Mouse (Mus musculus) heart, adult 2 months (tissue): ENCODE results near the gene Eea1. TPM values are rescaled to one million over a fixed set of nuclear protein-coding genes. Genes with fewer than 3 reads are reported as not detected.
A peak's percentile ranks its signal among the peaks of the same experiment; 100 is the strongest.

Experiments used
- DNase-seq, 2 experiments: peaks; one replicate each; pipeline ENCODE4 v3.0.0; 2021
- H3K27ac ChIP-seq: fragments of 200-600 bp; 2 replicates; pipeline ENCODE4 v1.8.1; 2022
- H3K27me3 ChIP-seq: fragments of 200-500 bp; 2 replicates; pipeline ENCODE4 v1.6.1; 2012; ENCODE audit warnings: mild to moderate bottlenecking, low read length, inconsistent platforms, mixed read lengths; ENCODE audit not compliant: control insufficient read depth, insufficient read depth
- H3K36me3 ChIP-seq: fragments of 200-500 bp; 2 replicates; pipeline ENCODE4 v1.6.1; 2012; ENCODE audit warnings: low read length, inconsistent platforms; ENCODE audit not compliant: control insufficient read depth, insufficient read depth
- H3K4me1 ChIP-seq: fragments of 200-500 bp; 2 replicates; pipeline ENCODE4 v1.6.1; 2011; ENCODE audit warnings: low read length; ENCODE audit not compliant: control insufficient read depth, insufficient read depth
- H3K4me3 ChIP-seq: fragments of 200-600 bp; 2 replicates; pipeline ENCODE4 v1.8.1; 2022
- H3K79me2 ChIP-seq: fragments of 200-500 bp; replicated peaks from 2 replicates; pipeline ENCODE4 v1.6.1; 2012; ENCODE audit warnings: mild to moderate bottlenecking, inconsistent platforms, low read length, moderate library complexity, mixed read lengths; ENCODE audit not compliant: control insufficient read depth, insufficient read depth
- H3K9ac ChIP-seq: fragments of 200-500 bp; 2 replicates; pipeline ENCODE4 v1.6.1; 2012; ENCODE audit warnings: low read depth, mild to moderate bottlenecking, control low read depth, inconsistent platforms, low read length, mixed read lengths
- CTCF ChIP-seq: fragments of 200-600 bp; IDR thresholded peaks from 2 replicates; pipeline ENCODE4 v1.8.1; 2022; ENCODE audit warnings: antibody characterized with exemption, mild to moderate bottlenecking, moderate library complexity
- EP300 ChIP-seq: fragments of 200-500 bp; IDR thresholded peaks from 2 replicates; pipeline ENCODE4 v1.6.1; 2011; ENCODE audit warnings: low read depth, low read length, control low read depth; ENCODE audit not compliant: insufficient read depth
- POLR2A ChIP-seq: fragments of 200-500 bp; IDR thresholded peaks from 2 replicates; pipeline ENCODE4 v1.6.1; 2011; ENCODE audit warnings: mild to moderate bottlenecking, low read depth, low read length, control low read depth; ENCODE audit not compliant: insufficient read depth
- WGBS: fragments of 180-500 bp; shearing (Covaris S2); methylation state at CpG from one replicate; pipeline ENCODE4 v1.1.7; 2018; 5-methylcytosine and 5-hydroxymethylcytosine counted together
- intact Hi-C: fragments of 180-260 bp; cut with DNase I; formaldehyde crosslinking; loops from one replicate; pipeline ENCODE4 v1.15.1; 2025
- polyA plus RNA-seq: library from polyadenylated mRNA; depleted of rRNA; stranded (reverse); fragments of >200 nt; gene quantifications from 2 replicates; pipeline ENCODE4 v1.2.3, GENCODE M21; 2012
- total RNA-seq, 2 experiments: library from RNA; stranded (reverse); gene quantifications; 2 replicates each; pipeline ENCODE4 v1.2.3; 2021

Eea1 gene
- total and polyA plus RNA-seq, 3 experiments = 3.1 to 30.9 (median 30.3) TPM

- Histone ChIP-seq H3K9ac (no peak overlapping the region), H3K27ac (no peak overlapping the region), H3K4me1 (peaks cover 6% of the 10 kb centered on the region), H3K79me2 (peaks cover 1% of the 10 kb centered on the region; the same call in 1 of the 2 replicates), H3K4me3 (no peak overlapping the region), H3K27me3 (no peaks in the 10 kb centered on the region), H3K36me3 (peaks cover 2% of the 10 kb centered on the region; the same call in 1 of the 2 replicates)
- no peak for TF ChIP-seq CTCF
- TF ChIP-seq POLR2A = no peak
- no peak for TF ChIP-seq EP300
- intact Hi-C loops = no loop called here
- no peak for DNase-seq
- 67% methylated on average over 1 of the region's 1 CpGs for WGBS
Measured at GRCm38 (mm10) chr10:95957574-95957973, 17.1 kb downstream of the Eea1 start.

DNA sequence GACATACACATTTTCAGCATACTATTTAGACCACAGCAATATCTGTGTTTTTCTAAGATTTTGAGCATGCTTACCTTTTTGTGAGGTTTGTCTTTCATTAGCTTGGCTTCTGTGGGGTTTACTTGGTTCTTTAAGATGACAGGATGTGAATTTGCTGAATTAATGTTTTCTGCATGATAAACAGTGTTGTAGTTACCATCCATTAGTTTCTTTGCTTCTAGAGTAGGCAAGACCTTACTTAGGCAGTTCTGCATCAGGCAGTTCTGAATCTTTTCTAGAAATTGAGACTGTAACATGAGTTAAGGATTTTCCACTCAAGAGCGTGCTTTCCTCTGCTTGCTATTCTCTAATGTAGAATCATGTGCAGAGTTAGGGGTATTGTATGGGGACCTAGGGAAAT lies 24.2 kb downstream of the Eea1 start:
- peaks cover 2% of the 10 kb centered on the region; the same call in 1 of the 2 replicates for H3K79me2 ChIP-seq
- no peak overlapping the region for H3K27ac ChIP-seq
- 96% methylated on average over 1 of the region's 1 CpGs for WGBS
- H3K36me3 ChIP-seq = peaks cover 6% of the 10 kb centered on the region
- no peaks in the 10 kb centered on the region for H3K27me3 ChIP-seq
- DNase-seq = no peak
- H3K4me3 ChIP-seq = no peak overlapping the region
- peaks cover 4% of the 10 kb centered on the region; the same call in 1 of the 2 replicates for H3K4me1 ChIP-seq
- no peak for TF ChIP-seq POLR2A
- TF ChIP-seq EP300 = no peak
- no peak for TF ChIP-seq CTCF
- intact Hi-C loops = no loop called here
- no peak overlapping the region for H3K9ac ChIP-seq

- WGBS = 46% methylated on average over 1 of the region's 1 CpGs
- TF ChIP-seq EP300 = no peak
- TF ChIP-seq CTCF = no peak
- no peak for TF ChIP-seq POLR2A
- intact Hi-C loops = no loop called here
Measured at GRCm38 (mm10) chr10:95969694-95970093, 29.2 kb downstream of the Eea1 start.

DNA sequence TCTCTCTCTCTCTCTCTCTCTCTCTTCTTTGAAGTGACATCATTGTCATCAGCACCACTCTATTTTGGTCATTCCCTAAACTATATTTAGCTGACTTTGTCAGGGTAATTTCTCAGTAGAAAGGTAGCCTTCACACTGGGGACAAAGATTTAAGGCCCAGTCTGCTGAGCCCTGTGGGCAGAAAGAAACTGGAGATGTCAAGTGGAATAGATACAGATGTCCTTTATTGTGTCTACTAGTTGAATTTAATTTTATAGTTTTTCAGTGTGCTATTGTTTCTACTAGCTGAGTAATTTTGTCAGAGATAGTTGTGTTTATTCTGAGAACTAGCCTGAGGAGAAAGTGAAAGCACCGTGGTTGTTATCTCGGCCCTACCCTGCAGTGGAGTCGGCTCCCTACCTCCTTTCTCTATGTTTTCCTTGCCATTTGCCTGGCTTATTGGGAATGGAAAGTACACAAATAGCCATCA lies 30.3 kb downstream of the Eea1 start:
- peaks cover 12% of the 10 kb centered on the region for H3K4me1 ChIP-seq
- peak overlapping the region; percentile 33; the same call in 1 of the 2 replicates for H3K9ac ChIP-seq
- intact Hi-C loops = no loop called here
- peaks cover 12% of the 10 kb centered on the region for H3K36me3 ChIP-seq
- 0% methylated on average over 3 of the region's 3 CpGs for WGBS
- H3K27me3 ChIP-seq = no peaks in the 10 kb centered on the region
- H3K27ac ChIP-seq = peak overlapping the region; percentile 73
- no peak for TF ChIP-seq CTCF
- peak; percentile 39; the same call in 1 of the 2 replicates for TF ChIP-seq POLR2A
- H3K79me2 ChIP-seq = peaks cover 4% of the 10 kb centered on the region; the same call in 1 of the 2 replicates
- DNase-seq = no peak
- H3K4me3 ChIP-seq = peak overlapping the region; percentile 51

More at GRCm38 (mm10) chr10:95969694-95970093, 29.2 kb downstream of the Eea1 start:
- Histone ChIP-seq H3K4me3 (no peak overlapping the region), H3K4me1 (peaks cover 12% of the 10 kb centered on the region), H3K79me2 (peaks cover 2% of the 10 kb centered on the region; the same call in 1 of the 2 replicates), H3K36me3 (peaks cover 12% of the 10 kb centered on the region), H3K27me3 (no peaks in the 10 kb centered on the region), H3K27ac (peak overlapping the region; percentile 73), H3K9ac (no peak overlapping the region)
- DNase-seq = no peak

DNA sequence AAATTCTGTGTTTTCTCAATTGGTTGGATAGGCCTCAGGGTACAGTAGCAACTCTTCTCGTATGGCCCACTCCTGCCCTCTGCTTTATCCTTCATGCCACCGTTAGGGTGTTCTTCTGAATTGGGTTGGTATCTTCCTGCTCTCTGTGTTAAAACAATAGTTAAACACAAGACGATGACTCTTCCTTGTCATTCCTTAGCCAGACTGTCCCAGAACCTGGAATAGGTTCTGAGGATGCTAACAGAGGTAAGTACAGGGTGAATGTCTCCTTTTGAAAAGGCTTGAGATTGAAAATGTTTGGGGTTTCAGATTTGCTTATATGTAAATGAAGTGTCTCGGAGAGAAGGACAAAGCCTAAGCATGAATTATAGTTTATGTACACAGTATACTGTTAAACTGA lies 30.9 kb downstream of the Eea1 start:
- H3K9ac ChIP-seq = peak overlapping the region; percentile 48; the same call in 1 of the 2 replicates

DNA sequence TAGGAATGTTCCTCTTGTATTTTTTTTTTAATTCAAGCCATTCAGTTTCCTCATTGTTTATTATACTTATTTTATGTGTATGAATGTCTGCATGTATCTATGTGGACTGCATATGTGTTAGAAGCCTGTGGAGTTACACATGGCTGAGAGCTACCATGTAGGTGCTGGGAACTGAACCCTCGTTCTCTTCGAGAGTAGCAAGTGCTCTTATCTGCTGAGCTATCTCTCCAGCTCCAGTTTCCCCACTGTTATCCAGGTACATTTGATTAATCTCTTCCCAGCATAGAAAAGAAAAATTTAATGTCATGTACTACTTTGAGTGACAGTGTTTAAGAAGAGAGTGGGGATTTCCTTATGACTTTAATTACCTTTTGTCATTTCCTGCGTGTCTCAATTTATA lies 31.5 kb downstream of the Eea1 start:
- WGBS = 72% methylated on average over 3 of the region's 3 CpGs
- Histone ChIP-seq H3K79me2 (peaks cover 2% of the 10 kb centered on the region; the same call in 1 of the 2 replicates), H3K36me3 (peaks cover 12% of the 10 kb centered on the region), H3K4me1 (peaks cover 10% of the 10 kb centered on the region), H3K4me3 (no peak overlapping the region), H3K27me3 (no peaks in the 10 kb centered on the region), H3K9ac (no peak overlapping the region), H3K27ac (peak overlapping the region; percentile 73)
- intact Hi-C loops = no loop called here
- TF ChIP-seq CTCF (no peak), EP300 (no peak), POLR2A (no peak)
- no peak for DNase-seq

More for the DNA sequence above, 30.9 kb downstream of the Eea1 start:
- Histone ChIP-seq H3K27me3 (no peaks in the 10 kb centered on the region), H3K79me2 (peaks cover 2% of the 10 kb centered on the region; the same call in 1 of the 2 replicates), H3K36me3 (peaks cover 12% of the 10 kb centered on the region), H3K27ac (peak overlapping the region; percentile 73), H3K4me3 (peak overlapping the region; percentile 51), H3K4me1 (peaks cover 10% of the 10 kb centered on the region)
- DNase-seq = no peak
- TF ChIP-seq CTCF (no peak), EP300 (no peak)
- WGBS = 43% methylated on average over 4 of the region's 4 CpGs
- intact Hi-C loops = no loop called here
